Mouse (Mus musculus): ENCODE measurements around the gene Ism2. TPM values are rescaled to one million over a fixed set of nuclear protein-coding genes. Genes with fewer than 3 reads are reported as not detected.
"Not testable (repeated sequence)": the region's sequence is repeated elsewhere in the genome, so short reads cannot be mapped to it uniquely, and the experiment has no call there.

The Ism2 gene
- polyA plus RNA-seq, 1 experiment from 2014 or later = 1.0 TPM

DNA sequence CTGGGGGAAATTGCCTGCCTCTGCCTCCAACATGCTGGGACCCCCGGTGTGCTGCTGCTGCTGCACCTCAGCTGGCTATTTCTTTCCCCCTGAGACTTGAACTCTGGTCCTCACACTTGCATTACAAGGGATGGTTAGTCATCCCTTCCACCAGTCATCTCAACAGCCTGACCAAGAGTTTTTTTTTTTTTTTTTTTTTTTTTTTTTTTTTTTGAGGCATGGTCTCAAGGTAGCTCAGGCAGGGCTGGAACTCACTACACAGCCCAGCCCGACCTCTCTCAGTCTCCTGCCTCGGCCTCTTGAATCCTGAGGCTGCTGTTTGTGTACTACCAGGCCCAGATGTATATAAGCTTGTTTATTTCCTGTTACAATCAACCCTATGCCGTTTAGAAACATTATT lies 15.2 kb downstream of the Ism2 start:
- H3K9ac ChIP-seq (replicated peaks) = no peak overlapping the region
- H3K4me3 ChIP-seq = no peak overlapping the region
- H3K27ac ChIP-seq (replicated peaks) = no peak overlapping the region
- no peaks in the 10 kb centered on the region for H3K36me3 ChIP-seq
- H3K9me3 ChIP-seq = no peaks in the 10 kb centered on the region
- H3K27me3 ChIP-seq = peaks cover 7% of the 10 kb centered on the region
- H3K4me2 ChIP-seq (replicated peaks) = no peak overlapping the region
- no peak for ATAC-seq (ENCODE audit: low FRiP score, low read depth)
- H3K4me1 ChIP-seq = no peaks in the 10 kb centered on the region
- WGBS = 79% methylated on average over 4 of the region's 4 CpGs

DNA sequence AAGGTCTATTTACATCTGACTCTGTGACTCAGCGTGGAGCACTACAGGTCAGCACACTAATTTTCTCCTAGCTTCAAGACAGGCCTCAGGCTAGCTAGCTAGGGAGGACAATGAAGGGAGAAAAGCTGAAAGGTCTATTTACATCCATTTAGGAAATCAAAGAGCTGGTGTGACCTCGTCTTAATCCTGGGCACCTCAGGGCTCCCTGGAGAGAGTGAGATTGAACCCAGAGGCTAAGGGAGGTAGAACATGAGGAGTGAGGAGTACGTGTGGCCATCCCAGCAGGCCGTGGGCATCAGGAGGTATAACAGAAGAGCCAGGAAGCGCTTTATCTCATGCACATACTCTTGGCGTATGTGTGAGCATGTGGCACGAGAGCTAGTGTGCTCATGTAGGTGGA lies 15.8 kb downstream of the Ism2 start:
- WGBS = 56% methylated on average over 7 of the region's 7 CpGs
- ATAC-seq (ENCODE audit: low FRiP score, low read depth) = no peak
- peaks cover 7% of the 10 kb centered on the region for H3K27me3 ChIP-seq

DNA sequence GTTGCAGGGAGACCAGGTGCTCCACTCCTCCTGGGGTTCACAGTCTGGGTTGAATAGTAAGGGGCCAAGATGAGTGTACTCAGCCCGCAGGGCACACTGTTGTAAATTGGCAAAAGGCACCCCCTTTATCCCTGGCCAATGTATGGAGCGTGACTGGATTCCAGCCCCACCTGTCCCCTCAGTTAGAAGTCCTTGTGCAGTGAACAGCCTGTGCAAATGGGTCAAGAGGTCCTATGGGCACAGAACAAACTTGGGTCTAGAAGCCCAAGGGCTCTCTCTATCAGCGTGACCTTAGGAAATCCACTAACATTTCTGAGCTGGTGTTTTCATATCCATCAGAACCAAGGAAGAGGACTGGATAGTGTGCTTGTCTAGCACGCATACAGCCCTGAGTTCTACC lies 16.8 kb downstream of the Ism2 start:
- peaks cover 7% of the 10 kb centered on the region; the same call in 1 of the 2 replicates for H3K4me1 ChIP-seq
- no peak overlapping the region for H3K9ac ChIP-seq (replicated peaks)
- ATAC-seq (ENCODE audit: low FRiP score, low read depth) = no peak
- H3K27me3 ChIP-seq = peaks cover 7% of the 10 kb centered on the region
- H3K9me3 ChIP-seq = no peaks in the 10 kb centered on the region
- no peak overlapping the region for H3K4me2 ChIP-seq (replicated peaks)
- H3K36me3 ChIP-seq = no peaks in the 10 kb centered on the region
- WGBS = 96% methylated on average over 4 of the region's 4 CpGs
- no peak overlapping the region for H3K4me3 ChIP-seq
- no peak overlapping the region for H3K27ac ChIP-seq (replicated peaks)

More for the DNA sequence above, 15.8 kb downstream of the Ism2 start:
- no peak overlapping the region for H3K4me2 ChIP-seq (replicated peaks)
- no peaks in the 10 kb centered on the region for H3K36me3 ChIP-seq
- H3K9me3 ChIP-seq = no peaks in the 10 kb centered on the region
- no peak overlapping the region for H3K27ac ChIP-seq (replicated peaks)
- 0 out of 2 replicates have a peak, but pooled peaks cover 2% of the 10 kb centered on the region for H3K4me1 ChIP-seq
- no peak overlapping the region for H3K9ac ChIP-seq (replicated peaks)
- no peak overlapping the region for H3K4me3 ChIP-seq

DNA sequence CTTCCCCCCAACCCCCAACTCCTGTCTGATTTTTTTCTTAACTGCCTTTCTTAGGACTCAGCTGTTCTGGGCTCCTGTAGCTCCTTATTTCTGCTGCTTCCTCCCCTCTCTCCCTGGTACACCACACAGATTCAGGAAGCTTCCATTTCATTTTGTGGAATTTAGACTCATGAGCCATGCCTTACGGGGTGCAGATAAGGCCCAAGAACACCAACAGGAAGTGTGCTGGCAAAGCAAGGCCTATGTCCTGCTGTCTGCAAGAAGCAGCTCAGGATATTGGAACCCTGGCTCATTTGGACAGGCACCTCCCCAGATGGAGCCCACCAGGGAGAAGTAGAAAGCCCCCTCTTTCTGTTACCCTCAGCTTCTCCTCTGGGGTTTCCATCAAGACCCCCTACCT lies 17.7 kb downstream of the Ism2 start:
- peaks cover 7% of the 10 kb centered on the region for H3K27me3 ChIP-seq
- 0 out of 2 replicates have a peak, but pooled peaks cover 3% of the 10 kb centered on the region for H3K36me3 ChIP-seq
- H3K9me3 ChIP-seq = no peaks in the 10 kb centered on the region
- no peak overlapping the region for H3K9ac ChIP-seq (replicated peaks)
- peaks cover 7% of the 10 kb centered on the region; the same call in 1 of the 2 replicates for H3K4me1 ChIP-seq
- no peak overlapping the region for H3K4me2 ChIP-seq (replicated peaks)
- H3K4me3 ChIP-seq = no peak overlapping the region
- WGBS = 93% methylated on average over 1 of the region's 1 CpGs
- no peak overlapping the region for H3K27ac ChIP-seq (replicated peaks)
- no peak for ATAC-seq (ENCODE audit: low FRiP score, low read depth)

DNA sequence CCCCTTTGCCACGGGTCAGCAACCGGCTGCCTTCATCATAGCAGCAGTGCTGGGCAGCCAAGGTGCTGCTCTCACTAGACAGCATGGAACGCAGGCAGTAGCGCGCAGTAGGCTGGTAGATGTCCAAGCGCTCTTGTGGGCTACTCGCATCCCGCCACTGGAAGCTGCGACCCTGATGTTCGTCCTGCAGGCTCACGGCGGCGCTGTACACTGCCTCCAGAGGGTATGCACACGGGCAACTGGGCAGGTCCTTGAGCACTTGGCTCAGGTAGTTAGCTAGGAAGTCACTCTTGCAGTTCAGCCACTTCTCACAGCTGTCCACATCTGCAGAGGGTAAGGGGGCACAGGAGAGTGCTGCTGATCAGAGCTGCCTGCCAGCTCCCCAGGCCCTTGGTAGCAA lies 19.6 kb downstream of the Ism2 start:
- H3K27ac ChIP-seq (replicated peaks) = no peak overlapping the region
- H3K9me3 ChIP-seq = no peaks in the 10 kb centered on the region
- peaks cover 7% of the 10 kb centered on the region for H3K27me3 ChIP-seq
- H3K9ac ChIP-seq (replicated peaks) = no peak overlapping the region
- no peak for ATAC-seq (ENCODE audit: low FRiP score, low read depth)
- no peak overlapping the region for H3K4me2 ChIP-seq (replicated peaks)
- peaks cover 22% of the 10 kb centered on the region for H3K36me3 ChIP-seq
- no peak overlapping the region for H3K4me3 ChIP-seq
- WGBS = 32% methylated on average over 14 of the region's 14 CpGs
- H3K4me1 ChIP-seq = peaks cover 7% of the 10 kb centered on the region; the same call in 1 of the 2 replicates

DNA sequence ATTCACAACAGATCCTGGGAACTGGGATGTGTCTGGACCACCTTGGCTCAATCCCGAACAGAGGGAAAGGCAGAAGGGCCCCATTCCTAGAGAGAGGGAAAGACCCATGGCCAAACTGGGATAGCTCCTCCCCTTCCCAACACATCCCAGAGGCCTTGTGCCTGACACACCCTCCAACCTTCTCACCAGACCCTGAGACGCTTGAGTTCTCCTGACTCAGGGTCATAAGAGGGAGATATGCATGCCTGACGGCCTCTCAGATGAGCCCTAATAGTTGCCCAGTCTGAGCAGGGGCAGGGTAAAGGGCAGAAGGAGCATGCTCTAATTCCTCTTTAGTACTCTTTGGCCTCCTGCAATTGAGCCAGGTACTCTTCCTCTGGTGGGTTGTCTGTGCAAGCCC lies 20.2 kb downstream of the Ism2 start:
- Histone ChIP-seq H3K9ac (replicated peaks) (no peak overlapping the region), H3K4me3 (no peak overlapping the region), H3K4me2 (replicated peaks) (no peak overlapping the region), H3K27ac (replicated peaks) (no peak overlapping the region), H3K27me3 (peaks cover 7% of the 10 kb centered on the region), H3K9me3 (no peaks in the 10 kb centered on the region), H3K36me3 (peaks cover 27% of the 10 kb centered on the region), H3K4me1 (peaks cover 7% of the 10 kb centered on the region; the same call in 1 of the 2 replicates)
- 65% methylated on average over 3 of the region's 3 CpGs for WGBS
- no peak for ATAC-seq (ENCODE audit: low FRiP score, low read depth)

DNA sequence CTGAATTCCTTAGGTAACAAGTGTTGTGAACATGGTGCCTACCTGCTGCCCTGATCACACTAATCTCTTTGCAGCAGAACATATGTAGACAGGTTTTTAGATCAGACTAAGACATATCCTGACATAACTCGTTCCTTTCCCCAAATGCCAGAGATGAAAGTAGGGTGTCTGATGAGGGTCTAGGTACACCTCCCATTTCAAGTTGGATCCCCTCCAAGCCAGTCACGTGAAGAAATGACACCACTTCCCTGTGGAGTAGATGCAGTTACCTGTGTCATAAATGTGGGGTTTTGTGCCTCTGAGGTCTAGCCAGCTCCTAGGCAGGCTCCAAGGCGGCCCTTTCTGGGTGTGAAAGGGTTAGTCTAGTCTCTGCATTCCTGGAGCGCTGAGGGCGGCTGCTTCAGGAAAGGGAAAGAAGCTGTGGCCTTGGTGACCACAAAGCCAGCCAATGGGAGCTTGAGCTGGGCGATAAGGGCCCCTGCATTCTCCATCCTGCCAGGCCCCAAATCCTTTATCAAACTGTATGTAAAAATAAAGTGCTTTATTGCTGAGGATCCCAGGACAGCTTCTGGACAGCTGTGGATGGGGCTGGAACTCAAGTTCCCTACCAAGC lies 21.3 kb downstream of the Ism2 start:
- Histone ChIP-seq H3K27ac (replicated peaks) (no peak overlapping the region), H3K36me3 (peaks cover 37% of the 10 kb centered on the region), H3K4me2 (replicated peaks) (no peak overlapping the region), H3K4me1 (peaks cover 7% of the 10 kb centered on the region; the same call in 1 of the 2 replicates), H3K9me3 (no peaks in the 10 kb centered on the region), H3K9ac (replicated peaks) (no peak overlapping the region), H3K4me3 (no peak overlapping the region), H3K27me3 (peaks cover 7% of the 10 kb centered on the region)
- no peak for ATAC-seq (ENCODE audit: low FRiP score, low read depth)
- 23% methylated on average over 6 of the region's 6 CpGs for WGBS

DNA sequence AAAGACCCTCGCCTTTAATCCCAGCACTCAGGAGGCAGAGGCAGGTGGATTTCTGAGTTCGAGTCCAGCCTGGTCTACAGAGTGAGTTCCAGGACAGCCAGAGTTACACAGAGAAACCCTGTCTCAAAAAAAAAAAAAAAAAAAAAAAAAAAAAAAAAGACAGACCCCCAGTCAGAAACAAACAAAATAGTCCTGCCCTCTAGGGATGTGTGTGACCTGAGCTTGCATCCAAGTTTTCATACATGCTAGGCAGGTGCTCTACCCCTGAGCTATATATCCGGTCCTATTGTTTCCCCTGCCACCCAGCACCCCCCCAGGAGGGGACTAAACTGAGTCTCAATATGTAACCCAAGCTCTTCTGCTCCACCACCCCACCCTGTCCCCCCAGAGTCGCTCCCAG lies 22.3 kb downstream of the Ism2 start:
- not testable (repeated sequence) for H3K4me1 ChIP-seq; H3K4me2 ChIP-seq (replicated peaks); H3K27ac ChIP-seq (replicated peaks); H3K9ac ChIP-seq (replicated peaks); H3K27me3 ChIP-seq; ATAC-seq (ENCODE audit: low FRiP score, low read depth); H3K9me3 ChIP-seq; H3K4me3 ChIP-seq
- 86% methylated on average over 4 of the region's 4 CpGs for WGBS
- peaks cover 47% of the 10 kb centered on the region for H3K36me3 ChIP-seq

DNA sequence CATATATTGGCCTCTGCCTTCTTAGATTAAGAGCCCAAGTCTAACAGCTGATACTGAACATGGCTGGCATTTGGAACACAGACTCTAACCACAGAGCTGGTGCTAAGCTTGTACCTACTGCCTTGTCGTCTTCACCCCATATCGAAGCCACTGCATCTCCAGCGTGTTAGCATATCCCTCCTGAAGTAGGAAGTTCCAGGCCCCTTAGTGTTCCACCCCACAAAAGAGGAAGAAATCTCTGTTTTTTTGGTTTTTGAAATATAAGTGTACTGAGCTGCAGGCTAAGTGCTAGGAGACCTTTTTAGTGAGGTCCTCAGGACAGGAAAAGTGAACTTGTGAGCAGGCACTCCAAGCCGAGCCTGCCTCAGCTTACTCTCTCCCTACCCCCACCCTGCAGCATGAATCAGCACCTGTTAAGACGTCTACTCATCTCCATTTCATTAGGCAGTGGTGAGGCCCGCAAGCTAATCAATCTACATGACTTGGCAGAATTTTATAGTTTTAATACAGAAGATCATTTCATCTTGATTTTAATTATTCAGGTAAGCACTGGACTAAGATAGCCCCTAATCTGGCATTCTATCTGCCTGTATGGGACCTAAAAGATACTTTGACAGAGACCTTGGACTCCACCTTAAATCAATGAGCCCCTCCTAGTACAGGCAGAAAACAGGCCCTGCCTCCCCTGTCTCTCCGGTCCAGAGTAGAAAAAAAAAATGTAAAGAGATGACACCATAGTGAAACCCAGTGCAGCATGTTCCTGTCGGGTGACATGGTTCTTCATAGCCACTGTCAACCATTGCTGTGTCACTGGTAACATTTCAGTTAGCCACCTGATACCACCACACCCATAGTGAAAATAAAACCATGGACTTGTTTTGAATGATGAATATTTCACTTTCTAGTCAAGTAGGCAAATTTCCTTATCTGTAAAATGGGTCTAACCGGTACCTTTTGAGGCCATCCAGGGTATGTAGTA lies 24.4 kb downstream of the Ism2 start:
- ATAC-seq (ENCODE audit: low FRiP score, low read depth) = no peak
- no peak overlapping the region for H3K9ac ChIP-seq (replicated peaks)
- peaks cover 7% of the 10 kb centered on the region for H3K27me3 ChIP-seq
- no peak overlapping the region for H3K4me2 ChIP-seq (replicated peaks)
- 88% methylated on average over 9 of the region's 9 CpGs for WGBS
- no peaks in the 10 kb centered on the region for H3K9me3 ChIP-seq
- no peak overlapping the region for H3K4me3 ChIP-seq
- H3K4me1 ChIP-seq = peaks cover 7% of the 10 kb centered on the region; the same call in 1 of the 2 replicates
- H3K27ac ChIP-seq (replicated peaks) = no peak overlapping the region
- H3K36me3 ChIP-seq = peaks cover 68% of the 10 kb centered on the region

DNA sequence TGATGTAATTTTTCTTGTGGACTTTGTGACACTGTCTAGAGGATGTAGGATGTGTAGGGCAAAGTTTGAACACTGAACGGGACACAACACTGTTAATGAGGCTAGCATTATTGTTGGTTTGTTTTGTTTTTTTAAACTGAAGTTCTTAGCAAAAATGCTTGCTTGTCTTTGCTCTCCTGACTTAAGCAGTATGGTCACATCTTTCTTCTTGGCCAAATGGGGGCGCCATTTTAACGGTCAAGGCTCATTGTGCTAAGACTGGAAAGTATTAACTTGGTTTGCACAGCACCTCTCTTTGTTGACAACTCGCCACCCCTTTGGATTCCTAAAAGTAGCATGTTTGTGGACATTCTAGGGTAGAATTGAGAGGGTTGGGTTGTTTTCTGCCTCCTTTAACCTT lies 31.8 kb downstream of the Ism2 start:
- no peak overlapping the region for H3K27ac ChIP-seq (replicated peaks)
- H3K9me3 ChIP-seq = no peaks in the 10 kb centered on the region
- peaks cover 45% of the 10 kb centered on the region for H3K36me3 ChIP-seq
- peak overlapping the region; percentile 89; the same call in 1 of the 2 replicates for H3K9ac ChIP-seq (replicated peaks)
- WGBS = 27% methylated on average over 4 of the region's 4 CpGs
- no peak for ATAC-seq (ENCODE audit: low FRiP score, low read depth)
- peak overlapping the region; percentile 57 for H3K4me3 ChIP-seq
- peaks cover 22% of the 10 kb centered on the region for H3K4me1 ChIP-seq
- H3K4me2 ChIP-seq (replicated peaks) = peak overlapping the region; percentile 95
- no peaks in the 10 kb centered on the region for H3K27me3 ChIP-seq

DNA sequence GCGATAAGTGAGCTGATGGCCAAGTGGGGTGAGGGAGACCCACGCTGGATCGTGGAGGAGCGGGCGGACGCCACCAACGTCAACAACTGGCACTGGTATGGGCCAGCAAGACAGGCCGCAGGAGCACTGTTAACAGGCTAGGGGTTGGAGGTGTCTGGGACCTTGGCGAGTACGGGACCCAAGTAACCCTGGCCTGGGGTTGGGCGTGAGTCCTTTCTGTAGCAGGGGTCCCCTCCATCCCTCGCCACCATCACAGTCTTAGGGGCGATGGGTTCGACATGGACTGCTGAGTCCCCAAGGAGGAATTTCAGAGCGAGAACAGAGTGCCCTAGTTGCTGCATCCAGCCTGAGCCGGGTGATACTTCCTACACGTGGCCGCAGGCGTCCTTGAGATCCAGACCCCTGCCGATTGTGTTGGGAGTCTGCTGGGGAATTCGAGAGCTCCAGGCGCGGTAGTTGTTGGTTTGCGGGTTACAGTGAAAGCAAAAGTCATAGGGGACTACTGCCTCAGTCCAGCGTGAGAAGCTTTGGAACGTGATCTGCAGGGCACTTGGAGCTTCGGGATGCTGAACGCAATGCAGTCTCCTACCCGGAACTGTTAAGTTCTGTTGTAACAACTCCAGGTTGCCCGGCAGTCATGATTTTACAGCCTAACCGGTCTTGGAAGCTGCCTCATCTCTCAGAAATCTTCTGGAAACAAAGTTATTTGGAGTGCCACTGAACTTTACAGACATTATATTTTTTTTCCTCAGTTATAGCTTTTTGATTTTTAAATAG lies 32.5 kb downstream of the Ism2 start:
- H3K4me2 ChIP-seq (replicated peaks) = peak overlapping the region; percentile 95
- no peaks in the 10 kb centered on the region for H3K9me3 ChIP-seq
- H3K27me3 ChIP-seq = no peaks in the 10 kb centered on the region
- H3K36me3 ChIP-seq = peaks cover 43% of the 10 kb centered on the region
- peak; percentile 71; the same call in 1 of the 2 replicates for ATAC-seq (ENCODE audit: low FRiP score, low read depth)
- H3K9ac ChIP-seq (replicated peaks) = peak overlapping the region; percentile 89
- H3K4me1 ChIP-seq = peaks cover 22% of the 10 kb centered on the region
- H3K4me3 ChIP-seq = peak overlapping the region; percentile 57
- under 1% methylated on average over 31 of the region's 31 CpGs for WGBS
- H3K27ac ChIP-seq (replicated peaks) = peak overlapping the region; percentile 86
